Mouse (Mus musculus) kidney, adult 11 months (tissue): ENCODE measurements around the gene Armh3.

Experiments used
- DNase-seq: peaks from one replicate; pipeline ENCODE4 v3.0.0; 2022

Gene Armh3

DNA sequence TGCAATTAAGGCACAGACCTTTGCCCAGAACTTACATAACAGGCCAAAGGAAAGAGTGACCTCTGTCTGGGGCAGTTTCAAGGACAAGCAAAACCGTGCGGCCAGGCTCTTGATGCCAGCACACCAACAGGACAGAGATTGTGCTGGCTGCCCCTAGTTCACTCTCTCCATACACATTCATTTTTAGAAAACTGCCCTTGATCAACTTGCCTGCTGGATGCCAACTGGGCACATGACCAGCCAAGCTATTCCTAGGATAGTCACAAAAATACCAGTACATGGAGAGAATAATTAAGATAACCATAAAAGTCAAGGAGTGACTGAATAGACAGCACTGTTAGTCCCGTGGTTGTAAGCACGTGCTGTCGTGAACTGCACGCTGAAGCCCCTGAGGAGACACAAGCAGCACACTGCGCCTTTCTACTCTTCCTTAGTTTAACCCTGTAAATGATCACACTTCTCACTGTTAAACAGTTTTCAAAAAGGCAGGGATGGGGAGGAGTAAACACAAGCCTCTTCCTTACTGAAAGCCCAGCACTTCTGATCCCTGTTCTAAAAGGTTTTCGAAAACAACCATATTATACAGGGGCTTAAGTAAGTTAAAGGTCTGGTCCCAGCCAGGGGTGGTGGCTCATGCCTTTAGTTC lies 95.8 kb downstream of the Armh3 start:
- peak; percentile 71 for DNase-seq

DNA sequence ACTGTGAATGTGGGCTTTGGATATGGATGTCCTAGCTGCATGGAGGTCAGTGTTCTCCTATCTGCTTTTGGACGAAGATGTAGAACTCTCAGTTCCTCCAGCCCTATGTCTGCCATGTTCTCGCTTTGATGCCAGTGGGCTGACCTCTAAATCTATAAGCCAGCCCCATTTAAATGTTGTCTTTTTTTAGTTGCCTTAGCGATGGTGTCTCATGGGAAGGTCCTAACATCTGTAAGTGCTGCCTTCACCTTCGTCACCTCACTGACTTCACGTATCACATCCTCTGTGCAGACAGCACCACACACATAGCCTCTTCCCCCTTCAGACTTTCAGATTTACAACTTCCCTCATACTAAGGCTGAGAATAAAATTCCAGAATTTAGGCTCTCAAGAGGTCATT lies 97.5 kb downstream of the Armh3 start:
- no peak for DNase-seq

DNA sequence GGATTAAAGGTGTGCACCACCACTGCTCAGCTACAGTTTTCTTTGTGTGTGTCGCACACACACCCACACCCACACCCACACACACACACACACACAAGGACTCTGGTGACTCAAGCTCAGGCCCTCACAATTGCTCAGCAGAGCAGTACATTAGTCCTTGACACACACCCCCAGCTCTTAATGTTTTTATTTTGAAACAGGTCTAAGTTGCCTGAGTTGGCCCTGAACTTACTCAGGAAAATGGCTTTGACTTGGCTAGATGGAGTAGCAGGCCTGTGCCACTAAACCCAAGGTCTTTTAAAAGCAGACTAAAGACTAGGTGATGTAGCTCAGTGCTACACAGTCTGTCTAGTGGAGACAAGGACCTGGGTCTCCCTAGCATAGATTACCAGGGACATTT lies 102.6 kb downstream of the Armh3 start:
- DNase-seq, result no peak

DNA sequence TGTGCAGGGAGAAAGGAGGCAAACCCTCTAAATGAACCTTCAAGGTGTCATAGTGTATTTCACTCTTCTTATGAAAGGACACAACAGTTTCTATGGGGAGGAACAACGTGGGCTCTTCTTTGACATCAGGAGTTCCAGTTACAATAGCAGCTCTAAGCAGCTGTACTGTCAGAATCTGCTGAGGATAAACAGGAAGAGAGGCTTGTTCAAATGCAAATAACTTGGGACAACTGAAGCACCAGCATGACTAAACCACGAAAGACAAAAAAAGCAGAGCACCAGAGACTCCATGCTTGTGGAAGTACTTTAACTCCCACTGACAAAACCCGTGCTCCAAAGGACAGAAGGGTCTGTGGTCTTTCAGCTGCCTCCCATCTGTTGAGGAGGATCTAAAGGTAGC lies 116.2 kb downstream of the Armh3 start:
- no peak for DNase-seq

DNA sequence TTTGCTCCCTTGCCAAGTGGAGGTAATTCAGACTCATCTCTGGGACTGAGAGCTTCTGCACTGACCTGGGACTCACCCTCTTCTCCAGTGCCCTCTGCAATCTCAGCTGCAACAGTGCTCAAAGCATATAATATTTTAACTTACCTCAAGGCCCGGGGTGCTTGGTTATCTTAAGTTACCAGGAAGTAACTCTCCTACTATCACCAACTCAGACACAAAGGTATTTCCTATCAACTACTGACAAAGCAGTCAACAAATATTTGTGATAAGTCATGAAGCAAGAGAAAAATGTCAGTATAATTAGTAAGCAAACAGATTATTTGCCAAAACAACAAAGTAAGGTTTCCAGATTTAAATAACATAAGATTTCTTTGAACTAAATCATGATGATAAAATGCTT lies 125.0 kb downstream of the Armh3 start:
- no peak for DNase-seq

DNA sequence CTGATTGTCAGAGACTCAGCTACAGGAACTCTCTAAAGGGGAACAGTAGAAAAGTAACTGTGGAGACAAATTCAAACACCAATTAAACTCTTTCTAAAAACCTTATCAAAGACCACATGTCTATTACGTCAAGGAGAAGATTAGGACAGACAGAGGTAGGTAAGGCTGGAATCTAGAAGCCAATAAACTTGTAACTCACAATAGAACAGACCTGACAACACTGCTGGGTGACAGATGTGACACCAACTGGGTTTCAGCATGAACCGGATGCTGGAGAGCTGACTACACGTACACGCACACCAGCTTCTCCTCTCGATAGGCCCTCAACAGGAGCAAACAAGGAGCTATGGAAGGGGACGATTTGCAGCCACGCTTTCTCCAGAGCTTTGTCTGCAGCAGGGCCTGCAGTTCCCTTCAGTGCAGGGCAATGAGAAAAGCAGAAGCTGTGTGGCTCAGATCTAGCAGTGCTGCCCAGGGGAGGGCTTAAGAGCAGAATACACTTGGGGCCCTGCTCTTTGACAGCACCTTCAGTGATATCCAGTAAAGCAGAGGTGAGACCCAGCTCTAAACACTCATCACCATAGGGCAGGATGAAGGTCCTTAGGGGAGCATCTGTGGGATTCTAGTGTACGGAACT lies 142.9 kb downstream of the Armh3 start:
- DNase-seq, result no peak

DNA sequence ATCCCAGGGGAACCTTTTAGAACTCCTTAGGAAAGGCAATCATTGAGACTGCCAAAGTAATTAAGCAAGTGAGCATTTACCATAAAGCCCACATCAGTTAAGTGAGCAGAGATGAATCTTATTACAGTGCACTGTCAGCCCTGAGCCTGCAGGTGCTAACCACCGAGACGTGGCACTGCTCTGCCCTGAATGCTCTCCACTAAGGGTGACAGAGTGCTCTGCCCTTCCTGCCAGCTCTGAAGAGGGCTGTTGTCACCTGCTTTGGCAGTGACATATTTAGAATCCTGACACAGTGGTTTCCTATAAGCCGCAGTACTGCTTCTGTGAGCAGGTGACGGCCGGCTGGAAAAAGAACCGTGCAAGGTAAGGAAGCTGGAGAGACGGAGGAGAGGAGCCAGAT lies 143.8 kb downstream of the Armh3 start:
- DNase-seq, result no peak

DNA sequence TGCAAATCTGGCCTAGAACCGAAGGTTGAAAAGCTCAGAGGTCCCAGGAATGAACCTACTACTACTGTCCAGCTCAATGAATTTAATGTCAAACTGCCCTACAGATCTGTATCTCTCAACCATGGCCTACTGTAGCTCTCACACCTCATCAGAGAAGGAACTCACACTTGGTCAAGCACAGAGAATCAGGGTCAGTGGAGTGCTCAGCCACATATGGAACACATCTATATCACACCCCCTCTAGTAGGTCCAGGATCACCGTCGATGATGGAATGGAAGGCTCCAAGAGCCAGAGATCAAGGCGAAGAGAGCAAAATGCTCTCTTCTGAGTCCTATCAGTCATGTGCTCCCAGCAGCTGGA lies 150.6 kb downstream of the Armh3 start:
- no peak for DNase-seq

DNA sequence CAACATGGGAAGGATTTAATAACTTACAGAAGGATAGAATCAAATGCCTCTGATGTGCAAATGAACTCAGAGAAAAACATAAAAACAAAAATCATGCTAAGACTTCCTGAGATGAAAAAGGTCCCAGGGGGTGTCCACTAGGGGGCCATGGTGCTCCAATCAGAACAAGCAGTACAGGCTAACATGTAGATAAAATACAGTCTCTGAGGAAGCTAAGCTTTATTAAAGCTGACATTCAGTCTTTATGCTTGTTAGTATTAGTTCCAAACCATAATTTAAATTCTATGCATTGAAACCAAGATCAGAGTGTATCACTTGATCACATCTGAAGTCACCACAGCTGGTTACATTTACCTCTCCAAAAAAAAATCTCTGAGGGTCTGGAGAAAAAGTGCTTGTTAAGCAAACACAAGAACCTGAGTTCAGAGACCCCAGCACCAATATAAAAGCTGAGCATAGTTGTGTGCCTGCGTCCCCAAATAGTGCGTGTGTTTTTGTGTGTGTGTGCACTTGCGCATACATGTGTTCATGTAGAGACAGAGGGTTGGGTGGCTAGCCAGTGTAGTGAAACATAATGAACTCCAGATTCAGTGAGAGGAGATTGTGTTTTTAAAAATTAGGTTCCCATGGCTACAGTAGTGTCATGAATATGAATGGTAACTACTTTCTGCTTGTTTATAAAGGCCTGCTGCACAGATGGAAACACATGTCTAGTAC lies 151.1 kb downstream of the Armh3 start:
- DNase-seq, result no peak

DNA sequence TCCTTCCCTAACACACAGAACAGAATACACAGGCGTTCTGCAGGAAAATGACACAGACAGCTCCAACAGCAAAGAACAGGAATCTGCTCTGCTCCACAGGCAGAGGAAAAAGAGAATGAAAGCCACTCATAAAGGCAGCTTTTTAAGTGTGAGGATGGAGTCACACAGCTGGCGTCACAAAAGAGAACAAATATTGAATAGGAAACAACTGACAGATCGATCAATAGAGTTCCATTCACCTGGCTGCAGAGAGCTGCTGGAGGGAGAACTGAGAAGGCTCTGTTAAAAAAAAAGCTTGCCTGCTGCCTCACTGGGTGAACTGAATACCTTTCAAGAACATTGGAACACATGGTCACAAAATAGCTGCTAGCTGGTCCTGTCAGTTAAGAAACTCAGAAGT lies 154.1 kb downstream of the Armh3 start:
- no peak for DNase-seq

DNA sequence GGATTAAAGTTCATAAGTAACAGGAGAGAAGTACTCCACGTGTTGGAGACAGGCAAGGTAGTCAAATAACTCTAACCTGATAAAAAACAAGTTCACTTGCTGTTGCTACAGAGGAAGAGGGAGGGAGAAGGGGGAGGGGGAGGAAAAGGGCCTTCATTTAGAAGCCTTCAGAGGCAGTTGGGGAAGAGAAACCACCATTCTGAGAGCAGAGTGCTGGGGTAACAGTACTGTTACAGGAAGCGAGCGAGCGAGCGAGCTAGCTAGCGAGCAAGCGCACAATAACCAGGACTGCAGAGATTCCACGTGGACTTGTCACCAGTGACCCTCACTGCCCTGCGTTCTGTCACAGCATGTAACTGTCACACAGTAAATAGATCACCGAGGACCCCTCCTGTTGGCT lies 154.9 kb downstream of the Armh3 start:
- no peak for DNase-seq

DNA sequence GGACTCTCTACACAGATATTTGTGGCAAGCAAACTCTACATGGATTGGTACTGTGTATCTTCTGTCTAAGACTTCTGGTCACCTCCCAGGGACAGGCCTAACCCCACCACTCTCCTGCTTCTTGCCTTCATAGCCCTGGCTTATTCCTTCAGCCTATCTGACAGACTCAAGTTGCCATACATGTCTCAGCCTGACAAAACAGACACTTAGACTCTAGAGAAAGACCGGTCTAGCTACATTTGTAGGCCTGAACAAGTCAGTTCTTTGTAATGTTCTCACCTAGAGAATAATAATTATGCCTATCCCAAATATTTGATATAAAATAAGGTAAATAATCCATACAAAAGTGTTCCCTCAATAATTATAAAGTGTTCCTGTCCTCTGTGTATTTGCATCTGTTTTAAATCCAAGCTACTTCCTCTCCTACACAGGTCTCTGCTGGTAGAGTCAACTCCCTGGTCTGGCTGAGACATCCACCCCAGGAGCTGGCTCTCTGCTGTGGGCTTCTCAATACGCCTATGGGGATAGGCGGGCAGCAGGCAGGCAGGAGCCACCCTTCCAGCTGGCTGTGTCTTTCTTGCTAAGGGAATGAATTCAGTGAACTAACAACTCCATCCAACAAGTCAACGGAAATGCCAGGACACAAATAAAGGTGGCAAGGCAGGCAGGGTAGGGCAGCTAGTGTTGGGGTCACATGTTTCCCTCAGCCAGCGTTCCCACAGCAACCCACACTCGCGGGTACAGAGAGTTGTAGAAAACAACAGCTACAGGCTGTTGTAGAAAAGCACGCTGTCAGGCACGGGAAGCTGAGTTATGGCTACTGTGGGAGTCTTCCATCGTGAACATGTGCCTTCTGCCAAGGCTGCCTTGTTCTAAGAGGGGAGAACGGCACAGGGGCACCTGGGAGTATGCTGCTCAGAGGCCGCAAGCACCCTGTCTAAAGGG lies 161.0 kb downstream of the Armh3 start:
- DNase-seq, result no peak

DNA sequence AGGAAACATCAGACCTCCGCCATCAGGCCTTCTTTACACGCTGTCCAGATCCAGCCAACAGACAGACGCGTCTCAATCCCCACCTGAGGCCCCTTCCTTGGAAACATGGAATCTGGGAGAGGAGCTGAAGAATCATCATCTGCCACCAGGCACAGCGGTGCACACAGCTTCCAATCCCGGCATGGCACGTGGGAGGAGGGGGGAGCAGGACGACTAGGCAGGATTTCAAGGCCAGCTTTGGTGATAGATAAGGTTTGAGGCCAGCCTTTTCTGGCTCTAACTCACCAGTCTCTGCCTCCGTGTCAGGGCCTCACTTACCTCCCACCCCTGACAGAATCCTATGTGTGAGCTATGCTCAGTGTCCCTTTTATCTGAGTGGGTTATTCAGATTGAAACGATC lies 162.8 kb downstream of the Armh3 start:
- DNase-seq, result no peak

DNA sequence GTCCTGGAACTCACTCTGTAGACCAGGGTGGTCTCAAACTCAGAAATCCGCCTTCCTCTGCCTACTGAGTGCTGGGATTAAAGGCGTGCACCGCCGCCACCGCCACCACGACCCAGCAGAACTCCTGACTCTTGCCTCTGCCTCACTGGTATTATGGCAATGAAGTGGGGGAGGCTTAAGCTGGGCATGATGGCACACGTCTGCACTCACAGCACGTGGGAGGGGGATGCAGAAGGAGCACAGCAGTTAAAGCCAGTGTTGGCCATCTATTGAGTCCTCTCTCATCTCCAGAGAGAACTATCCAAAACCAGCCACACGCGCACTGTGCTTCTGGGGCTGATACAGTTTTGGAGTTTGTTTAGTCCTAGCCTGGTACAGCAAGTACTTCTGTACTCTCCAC lies 164.6 kb downstream of the Armh3 start:
- DNase-seq, result no peak

DNA sequence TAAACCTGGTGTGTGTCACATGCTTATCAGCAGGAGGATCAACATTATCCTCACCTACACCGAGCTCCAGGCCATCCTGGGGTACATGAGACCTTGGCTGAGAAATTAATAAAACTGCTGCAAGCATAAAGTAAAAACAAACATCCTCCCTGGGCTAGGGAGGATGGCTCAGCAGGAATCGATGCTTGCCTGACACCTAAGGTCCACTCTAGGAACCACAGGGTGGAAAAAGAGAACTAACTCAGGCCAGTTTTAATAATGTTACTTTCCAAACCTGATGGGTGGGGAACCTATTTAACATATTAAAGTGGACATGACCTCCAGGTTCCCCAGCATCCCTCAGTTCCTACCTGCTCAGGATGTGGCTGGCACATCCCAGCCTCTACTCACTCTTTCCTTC lies 167.6 kb downstream of the Armh3 start:
- DNase-seq, result no peak

DNA sequence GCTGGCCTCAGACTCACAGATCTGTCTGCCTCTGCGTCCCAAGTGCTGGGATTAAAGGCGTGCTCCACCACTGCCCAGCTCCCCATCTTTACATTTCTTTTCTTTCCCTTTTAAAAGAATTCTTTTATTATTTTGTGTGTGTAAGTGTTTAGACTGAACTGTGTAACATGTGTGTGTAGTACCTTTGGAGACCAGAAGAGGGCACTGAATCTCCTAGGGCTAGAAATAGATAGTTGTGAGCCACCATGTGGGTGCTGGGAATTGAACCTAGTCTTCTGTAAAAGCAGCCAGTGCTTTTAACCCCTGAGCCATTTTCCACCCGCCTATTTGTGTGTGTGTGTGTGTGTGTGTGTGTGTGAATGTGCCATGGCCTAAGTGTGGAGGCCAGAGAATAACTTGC lies 170.6 kb downstream of the Armh3 start:
- DNase-seq, result no peak

DNA sequence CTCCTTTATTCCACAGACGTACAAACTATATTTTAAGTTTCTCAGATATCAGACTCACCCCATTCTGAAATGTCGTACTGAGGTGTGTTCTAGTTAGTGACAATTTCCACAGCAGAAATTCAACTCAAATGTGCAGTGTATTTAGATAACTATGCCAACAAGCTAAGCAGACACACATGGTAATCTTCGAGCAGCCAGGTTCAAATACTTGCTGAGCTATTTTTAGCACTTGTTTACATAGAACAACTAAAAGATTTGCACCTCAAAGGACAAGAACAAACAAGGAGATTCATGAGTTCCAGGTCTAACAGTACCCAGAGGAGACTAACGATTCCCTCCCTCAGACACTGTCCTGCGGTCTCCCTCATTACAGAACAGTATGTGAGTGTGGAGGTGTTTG lies 171.2 kb downstream of the Armh3 start:
- no peak for DNase-seq

DNA sequence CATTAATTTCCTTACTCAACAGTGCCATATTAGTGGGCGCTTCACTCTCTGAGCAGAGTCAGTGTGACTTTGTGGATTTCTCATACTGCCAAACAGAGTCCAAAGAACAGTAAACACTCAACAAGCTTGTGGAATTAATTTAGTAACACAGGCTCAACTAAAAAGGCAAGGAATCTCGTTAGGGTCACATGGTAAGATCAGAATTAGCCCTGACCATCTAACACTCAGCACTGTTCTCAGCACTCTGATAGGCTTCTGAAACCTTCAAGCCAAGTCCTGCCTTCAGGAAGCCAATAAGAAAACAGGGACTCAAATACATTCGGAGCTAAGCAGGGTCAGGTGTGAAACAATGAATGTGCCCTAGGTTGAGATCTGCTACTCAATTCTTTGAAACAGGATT lies 172.1 kb downstream of the Armh3 start:
- no peak for DNase-seq

DNA sequence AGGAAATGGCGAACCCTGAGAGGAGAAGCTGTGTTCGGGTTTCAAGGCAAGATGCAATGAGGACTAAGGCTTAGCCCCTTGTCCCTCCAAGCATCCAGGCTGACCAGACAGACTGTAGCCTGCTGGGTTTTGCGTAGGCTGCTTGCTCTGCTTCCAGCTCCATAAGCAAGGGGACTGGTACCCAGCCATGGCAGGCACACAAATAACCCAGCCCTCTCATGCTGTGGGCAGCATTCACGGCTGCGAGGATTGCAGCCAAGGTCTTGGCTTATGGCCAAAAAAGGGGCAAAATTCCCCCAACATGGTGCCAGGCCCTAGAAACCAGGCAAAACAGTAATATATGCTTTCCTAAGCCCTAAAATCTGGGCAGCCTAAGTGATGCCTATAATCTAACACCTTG lies 176.5 kb downstream of the Armh3 start:
- no peak for DNase-seq

DNA sequence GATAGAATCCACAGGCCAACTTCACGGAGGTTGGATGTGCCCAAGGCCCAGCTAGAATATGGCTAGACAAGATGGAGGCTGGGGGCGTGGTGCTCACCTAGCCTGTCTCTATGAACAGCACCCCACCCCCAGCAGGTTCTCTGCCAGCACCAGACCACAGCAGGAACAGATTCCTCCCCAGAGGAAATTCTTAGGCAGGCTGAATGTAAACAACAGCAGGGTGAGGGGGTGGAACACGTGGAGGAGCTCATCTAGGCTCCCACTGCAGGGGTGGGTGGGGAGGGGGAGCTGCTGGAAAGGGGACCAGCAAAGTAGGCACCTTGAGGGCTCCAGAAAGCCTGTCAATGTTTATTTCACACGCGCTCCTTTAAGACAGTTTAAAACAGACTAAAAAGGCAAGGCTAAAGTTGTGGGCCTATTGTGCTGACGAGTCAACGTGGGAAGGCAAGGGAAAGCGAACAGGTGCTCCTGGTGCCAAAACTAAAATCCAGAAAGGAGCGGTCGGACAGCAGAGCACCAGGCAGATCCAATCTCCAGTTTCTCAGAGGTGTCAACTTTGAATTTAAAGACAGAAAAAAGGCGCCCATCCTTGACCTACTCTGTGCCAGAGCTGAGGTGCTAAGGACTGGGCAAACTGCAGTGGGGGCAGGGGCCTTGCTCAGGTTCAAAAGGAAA lies 180.3 kb downstream of the Armh3 start:
- DNase-seq, result no peak

DNA sequence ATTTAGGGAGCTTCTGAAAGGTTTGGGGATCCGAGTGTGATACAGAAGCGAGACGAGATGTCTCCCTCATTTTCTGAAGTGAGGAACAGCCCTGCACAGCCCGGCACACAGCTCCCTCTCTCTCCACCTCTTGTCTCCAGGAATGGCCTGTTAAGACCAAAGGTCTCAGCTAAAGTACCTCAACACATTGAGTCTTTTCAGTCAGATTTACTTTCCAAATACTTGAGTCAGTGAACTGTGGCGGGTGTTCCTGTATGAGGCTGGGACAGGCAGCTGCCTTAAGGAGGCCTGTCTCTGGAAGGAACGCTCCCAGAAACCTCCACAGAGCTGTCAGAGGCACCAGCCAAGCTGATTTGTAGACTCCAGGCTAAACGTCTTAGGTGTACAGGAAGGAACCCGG lies 181.6 kb downstream of the Armh3 start:
- DNase-seq, result peak; percentile 71

DNA sequence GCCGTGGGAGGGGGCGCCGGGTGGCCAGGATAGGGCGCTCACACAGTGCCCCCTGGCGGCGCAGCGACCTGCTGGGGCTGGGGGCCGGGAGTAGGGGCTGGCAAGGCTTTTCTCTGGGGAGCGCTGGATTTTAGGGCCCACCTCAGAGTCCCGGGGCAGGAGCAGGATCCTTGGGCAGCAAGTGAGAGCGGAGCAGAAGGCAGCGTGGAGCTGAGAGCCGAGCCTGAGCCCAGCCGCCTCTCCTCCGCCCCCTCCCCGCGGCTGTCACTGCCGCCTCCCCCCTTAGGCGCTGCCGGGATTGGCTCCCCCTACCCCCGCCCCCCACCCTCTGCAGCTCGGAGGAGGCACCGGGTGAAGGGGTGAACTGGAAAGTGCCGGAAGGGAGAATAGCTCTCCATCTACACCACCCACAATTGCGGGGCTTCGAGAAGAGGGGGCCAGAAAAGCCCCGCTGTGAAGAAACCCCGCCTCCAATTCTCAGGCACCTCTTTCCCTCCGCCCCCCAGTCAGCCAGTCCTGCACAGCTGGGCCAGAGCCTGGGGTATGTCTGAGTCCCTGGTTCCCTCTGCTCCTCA lies 182.4 kb downstream of the Armh3 start, which contains the start of gene Kcnip2:
Gene Kcnip2, minus strand, starts transcription at position 231 of the 575 bp plus-strand sequence.
- DNase-seq, result peak; percentile 20
